Mouse (Mus musculus) embryonic facial prominence, embryonic 10.5 days (tissue): ENCODE measurements around the gene Rbm47. TPM values are rescaled to one million over a fixed set of nuclear protein-coding genes. Genes with fewer than 3 reads are reported as not detected.
"Not testable (repeated sequence)": the region's sequence is repeated elsewhere in the genome, so short reads cannot be mapped to it uniquely, and the experiment has no call there.

Experiments used
- DNase-seq: peaks from one replicate; pipeline ENCODE4 v3.0.0-alpha.2; 2017; ENCODE audit warnings: low spot score
- H3K27ac ChIP-seq: fragments of 300-500 bp; sonication (generic); replicated peaks from 2 replicates; pipeline ENCODE4 v1.5.1; 2016; ENCODE audit warnings: mild to moderate bottlenecking
- H3K27me3 ChIP-seq: fragments of 300-500 bp; sonication (generic); replicated peaks from 2 replicates; pipeline ENCODE4 v1.6.1; 2016; ENCODE audit warnings: low read depth, mild to moderate bottlenecking; ENCODE audit not compliant: poor library complexity, severe bottlenecking
- H3K36me3 ChIP-seq: fragments of 300-500 bp; sonication (generic); replicated peaks from 2 replicates; pipeline ENCODE4 v1.6.1; 2016; ENCODE audit warnings: mild to moderate bottlenecking, moderate library complexity
- H3K4me1 ChIP-seq: fragments of 300-500 bp; sonication (generic); 2 replicates; pipeline ENCODE4 v1.6.1; 2016
- H3K4me3 ChIP-seq: fragments of 300-500 bp; sonication (generic); 2 replicates; pipeline ENCODE4 v1.5.1; 2016; ENCODE audit warnings: mild to moderate bottlenecking, moderate library complexity
- H3K9me3 ChIP-seq: fragments of 300-500 bp; sonication (generic); 2 replicates; pipeline ENCODE4 v1.6.1; 2016; ENCODE audit warnings: mild to moderate bottlenecking
- WGBS: fragments of 180-500 bp; shearing (Covaris S2); methylation state at CpG from one replicate; pipeline ENCODE4 v1.1.7; 2016; 5-methylcytosine and 5-hydroxymethylcytosine counted together
- polyA plus RNA-seq: library from polyadenylated mRNA; unstranded; fragments of >200 nt; fragmentation: Nextera tagmentation; extraction: Ambion mirVana; gene quantifications from 2 replicates; pipeline ENCODE4 v1.2.1, GENCODE M21; 2016

The Rbm47 gene
- polyA plus RNA-seq, 1 experiment from 2014 or later: 4.4 TPM

DNA sequence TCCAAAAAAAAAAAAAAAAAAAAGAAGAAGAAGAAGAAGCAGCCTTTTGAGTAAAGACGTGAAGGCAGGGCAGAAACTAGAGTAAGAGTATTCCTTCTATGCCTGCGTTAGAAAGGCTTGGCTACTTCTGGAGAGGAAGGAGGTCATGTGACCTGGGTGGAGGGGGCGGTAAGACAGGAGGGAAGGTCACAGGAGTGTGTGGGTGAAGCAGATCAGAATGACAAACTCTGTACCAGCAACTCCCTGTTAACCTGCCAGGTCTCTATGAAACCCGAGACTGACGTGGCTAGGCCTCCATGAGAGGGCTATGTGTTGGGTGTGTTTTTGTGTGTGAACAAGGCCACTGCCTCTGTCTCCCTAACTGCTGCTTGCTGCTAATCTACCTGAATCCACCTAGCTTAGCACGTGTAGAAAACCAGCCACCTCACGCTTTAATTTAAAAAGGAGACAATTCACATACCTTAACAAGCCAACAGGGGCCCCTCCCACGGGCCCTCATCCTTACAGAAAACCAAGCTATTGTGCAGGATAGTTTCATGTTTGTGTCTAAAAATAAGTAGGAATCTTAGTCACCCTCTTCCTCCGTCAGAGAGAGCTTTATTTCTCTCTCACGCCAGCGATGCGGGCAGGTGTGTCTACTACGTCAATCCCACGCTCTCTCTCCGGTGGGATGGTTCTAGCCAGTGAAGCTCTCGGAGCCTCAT is 17.7 kb upstream of the Rbm47 start:
- H3K4me3 ChIP-seq: no peak overlapping the region
- 83% methylated on average over 16 of the region's 16 CpGs for WGBS
- H3K27ac ChIP-seq: no peak overlapping the region
- H3K36me3 ChIP-seq: no peaks in the 10 kb centered on the region
- no peak for DNase-seq
- no peaks in the 10 kb centered on the region for H3K27me3 ChIP-seq
- H3K4me1 ChIP-seq: 0 out of 2 replicates have a peak, but pooled peaks cover 4% of the 10 kb centered on the region
- H3K9me3 ChIP-seq: no peaks in the 10 kb centered on the region

DNA sequence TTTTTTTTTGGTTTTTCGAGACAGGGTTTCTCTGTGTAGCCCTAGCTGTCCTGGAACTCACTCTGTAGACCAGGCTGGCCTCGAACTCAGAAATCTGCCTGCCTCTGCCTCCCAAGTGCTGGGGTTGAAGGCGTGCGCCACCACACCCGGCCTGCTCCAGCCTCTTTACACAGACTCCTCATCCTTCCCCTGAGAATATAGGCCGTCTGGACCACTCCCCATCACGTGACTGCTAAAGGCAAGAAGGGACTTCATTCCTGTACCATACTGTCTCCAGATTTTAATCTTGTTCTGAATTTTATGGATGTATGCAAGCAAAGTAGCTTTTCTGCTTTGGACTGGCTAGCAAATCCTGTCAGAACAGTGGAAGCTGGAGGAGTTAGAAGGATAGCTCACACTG is 15.7 kb upstream of the Rbm47 start:
- H3K27me3 ChIP-seq, H3K36me3 ChIP-seq, H3K9me3 ChIP-seq, DNase-seq, H3K4me1 ChIP-seq, H3K27ac ChIP-seq, H3K4me3 ChIP-seq: not testable (repeated sequence)
- 89% methylated on average over 7 of the region's 7 CpGs for WGBS

DNA sequence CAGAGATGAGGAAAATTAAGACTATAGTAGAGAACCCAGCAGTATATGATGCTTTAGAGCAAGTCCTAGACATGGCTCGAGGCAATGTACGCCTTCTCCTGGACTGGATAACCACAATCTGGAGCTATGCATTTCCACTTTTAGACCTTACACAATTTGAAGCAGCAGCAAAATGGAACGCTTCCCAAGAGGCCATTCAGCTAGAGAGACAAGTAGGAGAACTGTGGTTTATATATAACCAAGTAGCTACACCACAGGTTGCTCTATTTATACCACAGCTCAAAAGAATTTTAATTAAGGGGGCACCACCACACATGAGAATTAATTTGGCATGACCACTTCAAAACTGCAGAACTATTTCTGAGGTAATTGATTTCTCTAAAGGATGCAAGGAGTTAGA is 9.2 kb upstream of the Rbm47 start:
- no peak for DNase-seq
- no peak overlapping the region for H3K4me3 ChIP-seq
- H3K36me3 ChIP-seq: no peaks in the 10 kb centered on the region
- H3K4me1 ChIP-seq: no peaks in the 10 kb centered on the region
- H3K9me3 ChIP-seq: no peaks in the 10 kb centered on the region
- H3K27me3 ChIP-seq: no peaks in the 10 kb centered on the region
- WGBS: 92% methylated on average over 3 of the region's 3 CpGs
- no peak overlapping the region for H3K27ac ChIP-seq

- no peaks in the 10 kb centered on the region for H3K36me3 ChIP-seq
- no peaks in the 10 kb centered on the region for H3K9me3 ChIP-seq
- H3K4me3 ChIP-seq: no peak overlapping the region
- WGBS: 89% methylated on average over 23 of the region's 23 CpGs
- DNase-seq: peak; percentile 29
- peaks cover 8% of the 10 kb centered on the region; the same call in 1 of the 2 replicates for H3K4me1 ChIP-seq
- no peak overlapping the region for H3K27ac ChIP-seq
- no peaks in the 10 kb centered on the region for H3K27me3 ChIP-seq
These were observed 1.4 kb upstream of the Rbm47 start for GRCm38 (mm10) chr5:66174160-66174837.

- DNase-seq: no peak
- H3K4me1 ChIP-seq: peaks cover 8% of the 10 kb centered on the region; the same call in 1 of the 2 replicates
- WGBS: 83% methylated on average over 9 of the region's 9 CpGs
- H3K27me3 ChIP-seq: no peaks in the 10 kb centered on the region
- H3K4me3 ChIP-seq: no peak overlapping the region
- H3K27ac ChIP-seq: no peak overlapping the region
- H3K36me3 ChIP-seq: no peaks in the 10 kb centered on the region
- no peaks in the 10 kb centered on the region for H3K9me3 ChIP-seq
These were observed 2.3 kb downstream of the Rbm47 start for GRCm38 (mm10) chr5:66170591-66170990.

DNA sequence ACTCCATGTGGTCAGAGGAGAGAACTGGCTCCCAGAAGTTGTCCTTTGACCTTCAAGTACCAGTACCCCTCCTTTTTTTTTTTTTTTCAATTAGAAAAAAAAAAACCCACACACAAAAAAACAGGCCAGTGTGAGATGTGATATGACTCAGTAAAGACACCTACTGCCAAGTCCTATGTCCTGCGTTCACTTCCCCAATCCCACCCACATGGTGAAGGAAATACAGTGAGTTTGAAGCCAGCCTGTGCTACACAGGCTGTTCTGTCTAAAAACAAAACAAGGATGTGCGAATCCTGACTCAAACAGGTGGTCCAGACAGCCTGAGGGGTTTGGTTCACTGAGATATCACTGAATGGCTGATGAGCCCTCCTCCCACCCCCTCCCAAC is 3.8 kb downstream of the Rbm47 start:
- Histone ChIP-seq H3K27me3 (no peaks in the 10 kb centered on the region), H3K36me3 (no peaks in the 10 kb centered on the region), H3K4me1 (peaks cover 5% of the 10 kb centered on the region; the same call in 1 of the 2 replicates), H3K27ac (no peak overlapping the region), H3K9me3 (no peaks in the 10 kb centered on the region), H3K4me3 (no peak overlapping the region)
- 83% methylated on average over 2 of the region's 2 CpGs for WGBS
- DNase-seq: no peak

DNA sequence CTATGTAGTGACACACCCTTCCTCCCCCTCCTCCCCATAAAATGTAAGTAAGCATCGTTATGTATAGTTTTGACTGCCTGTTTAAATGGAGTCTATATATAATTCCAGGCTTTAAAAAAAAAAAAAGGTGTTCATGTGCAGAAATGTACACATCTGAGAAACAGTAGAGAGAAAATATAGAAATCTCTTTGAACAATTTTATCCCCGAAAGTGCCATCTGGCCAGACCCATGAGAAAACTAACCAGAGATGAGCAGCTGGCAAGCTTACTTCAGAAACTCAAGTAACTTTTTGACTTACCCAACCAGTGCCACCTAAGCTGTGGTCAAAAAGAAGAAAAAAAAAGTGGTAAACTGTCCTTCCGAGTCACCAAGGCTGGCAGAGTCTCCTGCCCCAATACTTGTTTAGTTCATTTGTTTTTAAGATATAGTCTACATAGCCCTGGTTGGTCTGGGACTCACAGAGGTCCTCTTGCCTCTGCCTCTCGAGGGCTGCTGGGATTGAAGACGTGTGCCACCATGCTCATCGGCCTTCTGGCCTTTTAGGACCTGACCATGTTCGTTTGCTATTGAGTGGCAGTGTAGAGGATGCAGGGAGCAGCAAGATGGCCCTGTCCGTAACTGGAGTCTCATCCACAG is 4.3 kb downstream of the Rbm47 start:
- H3K4me3 ChIP-seq: no peak overlapping the region
- H3K27me3 ChIP-seq: no peaks in the 10 kb centered on the region
- no peaks in the 10 kb centered on the region for H3K9me3 ChIP-seq
- H3K4me1 ChIP-seq: peaks cover 5% of the 10 kb centered on the region; the same call in 1 of the 2 replicates
- no peaks in the 10 kb centered on the region for H3K36me3 ChIP-seq
- WGBS: 87% methylated on average over 8 of the region's 8 CpGs
- no peak overlapping the region for H3K27ac ChIP-seq
- DNase-seq: no peak

- H3K27me3 ChIP-seq: no peaks in the 10 kb centered on the region
- no peak for DNase-seq
- H3K4me1 ChIP-seq: peaks cover 5% of the 10 kb centered on the region; the same call in 1 of the 2 replicates
- H3K4me3 ChIP-seq: no peak overlapping the region
- H3K9me3 ChIP-seq: no peaks in the 10 kb centered on the region
- 85% methylated on average over 5 of the region's 5 CpGs for WGBS
- H3K27ac ChIP-seq: no peak overlapping the region
- H3K36me3 ChIP-seq: no peaks in the 10 kb centered on the region
These were observed 6.0 kb downstream of the Rbm47 start for GRCm38 (mm10) chr5:66166931-66167330.

DNA sequence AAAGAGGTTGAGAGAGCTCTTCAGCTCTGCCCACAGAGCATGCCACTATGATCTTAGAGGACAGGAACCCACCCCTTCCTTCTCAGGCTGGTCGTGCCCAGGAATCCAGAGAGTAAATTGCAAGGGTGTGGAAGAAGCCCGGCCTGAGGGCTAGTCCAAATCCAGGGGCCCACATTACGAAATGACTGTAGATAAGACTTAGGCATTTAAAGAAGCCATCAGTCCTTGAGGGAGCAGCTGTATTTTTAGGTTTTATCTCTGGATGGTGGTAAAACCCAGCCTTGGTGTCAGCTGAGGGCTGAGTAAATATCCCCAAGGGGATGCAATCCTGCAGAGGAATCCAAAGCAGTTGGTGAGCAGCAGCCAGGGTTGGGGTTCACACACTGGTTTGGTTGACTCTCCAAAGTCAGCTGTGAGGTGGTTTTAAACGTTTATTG is 6.7 kb downstream of the Rbm47 start:
- whole genome bisulfite sequencing: 57% methylated on average over 4 of the region's 4 CpGs
- Histone ChIP-seq H3K4me1 (peaks cover 4% of the 10 kb centered on the region; the same call in 1 of the 2 replicates), H3K4me3 (no peak overlapping the region), H3K27ac (no peak overlapping the region), H3K27me3 (no peaks in the 10 kb centered on the region), H3K9me3 (no peaks in the 10 kb centered on the region), H3K36me3 (no peaks in the 10 kb centered on the region)
- no peak for DNase-seq

DNA sequence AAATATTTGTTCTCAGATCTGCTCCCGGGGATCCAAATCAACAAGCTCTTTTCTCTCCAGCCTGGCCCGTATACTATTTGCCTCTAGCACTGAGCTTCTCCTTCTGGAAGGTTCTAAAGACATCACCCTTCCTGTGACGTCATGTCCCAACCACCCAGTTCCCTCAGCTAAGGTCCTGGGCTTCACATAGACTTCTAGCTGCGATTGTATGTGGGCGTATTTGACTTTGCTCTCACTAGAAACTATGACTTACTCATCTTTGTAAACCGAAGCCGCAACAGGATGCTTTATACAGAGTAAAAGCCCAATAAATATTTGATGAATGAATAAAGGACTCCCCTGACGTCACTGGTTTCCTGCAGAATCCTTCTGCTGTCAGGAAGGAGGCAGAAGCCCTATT is 7.2 kb downstream of the Rbm47 start:
- Histone ChIP-seq H3K4me3 (no peak overlapping the region), H3K36me3 (no peaks in the 10 kb centered on the region), H3K4me1 (no peaks in the 10 kb centered on the region), H3K27ac (no peak overlapping the region), H3K27me3 (no peaks in the 10 kb centered on the region), H3K9me3 (no peaks in the 10 kb centered on the region)
- 88% methylated on average over 8 of the region's 8 CpGs for WGBS
- no peak for DNase-seq

DNA sequence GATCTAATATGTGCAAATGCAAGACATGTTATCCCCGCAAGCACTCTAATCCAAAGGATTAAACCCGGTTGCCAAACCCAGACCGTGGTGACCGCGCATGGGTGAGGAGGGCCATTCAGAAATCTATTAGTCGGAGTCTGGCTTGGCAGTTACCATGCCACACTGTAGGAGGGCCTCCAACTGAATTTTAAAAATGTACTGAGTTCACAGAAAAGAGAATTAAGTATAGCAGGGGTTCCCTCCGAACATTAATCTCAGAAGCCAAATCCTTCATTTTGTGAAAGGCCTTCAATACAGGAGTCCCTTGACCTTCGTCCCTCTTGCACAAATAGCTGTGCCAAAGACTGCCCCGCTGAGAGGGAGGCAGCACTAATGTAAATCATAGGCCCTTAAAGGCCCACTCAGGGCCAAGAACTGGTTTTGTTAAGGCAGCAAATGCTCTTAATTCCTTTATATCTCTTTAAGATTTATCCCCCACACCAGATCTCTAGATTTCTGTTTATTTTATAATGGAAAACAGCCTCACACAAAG is 16.4 kb downstream of the Rbm47 start:
- no peaks in the 10 kb centered on the region for H3K9me3 ChIP-seq
- H3K4me1 ChIP-seq: peaks cover 3% of the 10 kb centered on the region
- WGBS: 83% methylated on average over 9 of the region's 9 CpGs
- no peaks in the 10 kb centered on the region for H3K36me3 ChIP-seq
- H3K4me3 ChIP-seq: no peak overlapping the region
- no peak for DNase-seq
- peaks cover 34% of the 10 kb centered on the region for H3K27me3 ChIP-seq
- H3K27ac ChIP-seq: no peak overlapping the region

DNA sequence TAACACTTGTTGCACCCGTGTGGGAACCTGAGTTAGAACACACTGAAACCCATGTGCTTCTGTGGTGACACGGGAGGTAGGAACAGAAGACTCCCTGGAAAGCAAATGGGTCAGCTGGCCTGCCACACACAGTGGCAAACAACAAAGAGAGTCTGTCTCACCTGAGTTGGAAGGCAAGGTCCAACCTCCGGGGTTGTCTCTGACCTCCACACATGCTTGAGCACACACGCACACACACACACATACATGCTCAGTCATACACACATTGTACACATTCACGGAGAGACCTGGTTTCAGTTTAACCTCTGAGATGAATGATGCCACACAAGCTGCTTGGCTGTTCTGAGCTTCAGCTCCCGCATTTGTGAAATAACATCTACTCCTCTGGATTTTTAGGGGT is 18.3 kb downstream of the Rbm47 start:
- no peak overlapping the region for H3K27ac ChIP-seq
- H3K4me3 ChIP-seq: no peak overlapping the region
- H3K9me3 ChIP-seq: no peaks in the 10 kb centered on the region
- H3K36me3 ChIP-seq: no peaks in the 10 kb centered on the region
- peaks cover 52% of the 10 kb centered on the region for H3K27me3 ChIP-seq
- 85% methylated on average over 6 of the region's 6 CpGs for WGBS
- no peak for DNase-seq
- H3K4me1 ChIP-seq: peaks cover 22% of the 10 kb centered on the region
